In the genomic region with DNA sequence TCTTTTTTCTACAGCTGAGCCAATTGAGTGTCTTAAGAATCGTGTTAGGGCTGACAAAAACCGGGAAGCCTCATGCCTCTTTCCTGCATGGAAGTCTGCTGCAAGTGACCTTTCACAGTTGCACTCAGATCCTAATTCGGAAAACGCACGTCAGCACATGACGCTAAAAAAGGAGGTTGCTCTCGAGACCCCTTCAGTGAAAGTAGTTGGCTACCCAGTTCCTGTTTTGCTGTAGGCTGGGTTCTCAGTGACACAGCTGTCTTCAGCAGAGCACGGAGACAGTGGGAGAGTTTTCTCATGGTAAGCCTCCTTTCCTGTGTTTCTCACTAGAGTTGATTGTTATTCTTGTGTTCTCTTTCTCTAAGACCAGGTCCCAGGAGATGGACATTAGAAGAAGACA, we compare ENCODE assay signal across 9 mouse cellular contexts. TPM values are rescaled to one million over a fixed set of nuclear protein-coding genes. Genes with fewer than 3 reads are reported as not detected.
DNase-seq lines count a peak whose midpoint lies in the region; ATAC-seq and TF ChIP-seq lines count a peak whose summit lies in the region.
"Had no signal": no experiment of that assay in that cellular context is flagged by ENCODE, and none has a peak within 500 bp of the region (broad histone marks: within the 10 kb centered on the region; RNA-seq: fewer than 3 reads in every experiment).

No protein-coding gene starts in this region.

- no peak overlapping the region for H3K4me3 ChIP-seq in small intestine, adult 2 months (ENCODE audit: low read depth, low read length)
- H3K4me3 ChIP-seq in forebrain, postnatal 0 days (ENCODE audit: low read depth, low read length) = no peak overlapping the region

- WGBS in small intestine, adult 2 months = 76% methylated on average over 8 of the region's 8 CpGs
- 65% methylated on average over 8 of the region's 8 CpGs for WGBS in forebrain, postnatal 0 days

- peak; percentile 56 for ATAC-seq in inflammation-experienced regulatory T-cells, adult 6 months
- ATAC-seq in forebrain, postnatal 0 days = no peak
- ATAC-seq: hindbrain, embryonic 16.5 days had no signal

- peak; percentile 17 for DNase-seq in gastrocnemius, adult 18-20 months (ENCODE audit: low spot score)
- no peak for DNase-seq in gastrocnemius, postnatal 10 days
- peak; percentile 61 for DNase-seq in T-cell, adult 2 months (ENCODE audit: low spot score)
- no peak for DNase-seq in forebrain, postnatal 0 days
- DNase-seq in neural tube, embryonic 10.5 days (ENCODE audit: extremely low spot score, low spot score) = no peak
- DNase-seq in urinary bladder, adult 18-20 months (ENCODE audit: low spot score in 2 of 2) = no peak

- no peak for TF ChIP-seq POLR2A in small intestine, adult 2 months (IDR thresholded peaks at IDR 0.05; ENCODE audit: low read depth, low read length)

- H3K4me1 ChIP-seq in small intestine, adult 2 months (ENCODE audit: control insufficient read depth, insufficient read depth, insufficient read length, low read length) = peaks cover 10% of the 10 kb centered on the region; the same call in 1 of the 2 replicates
- H3K4me1 ChIP-seq in forebrain, postnatal 0 days (ENCODE audit: insufficient read depth) = no peaks in the 10 kb centered on the region

- no peaks in the 10 kb centered on the region for H3K9me3 ChIP-seq in forebrain, postnatal 0 days (ENCODE audit: low read length)

- no peak overlapping the region for H3K4me2 ChIP-seq in forebrain, postnatal 0 days (ENCODE audit: low read depth)

- no peaks in the 10 kb centered on the region for H3K27me3 ChIP-seq in small intestine, adult 2 months (ENCODE audit: control insufficient read depth, insufficient read depth, low read length)
- H3K27me3 ChIP-seq in forebrain, postnatal 0 days (ENCODE audit: insufficient read depth, low read length) = no peaks in the 10 kb centered on the region

- no peak for TF ChIP-seq CTCF in small intestine, adult 2 months (IDR thresholded peaks at IDR 0.05; ENCODE audit: extremely low read depth, insufficient read length, insufficient replicate concordance, low read depth, low read length)
- TF ChIP-seq CTCF in forebrain, postnatal 0 days (IDR thresholded peaks at IDR 0.05; ENCODE audit: low read depth) = no peak

- H3K9ac ChIP-seq in forebrain, postnatal 0 days = no peak overlapping the region

- no peaks in the 10 kb centered on the region for H3K36me3 ChIP-seq in small intestine, adult 2 months (ENCODE audit: control insufficient read depth, insufficient read depth, low read length)
- H3K36me3 ChIP-seq in forebrain, postnatal 0 days (ENCODE audit: insufficient read depth) = no peaks in the 10 kb centered on the region

- peak overlapping the region; percentile 47 for H3K27ac ChIP-seq in small intestine, adult 2 months (ENCODE audit: insufficient read depth, low read depth, low read length)
- no peak overlapping the region; the same call in 1 of the 2 replicates for H3K27ac ChIP-seq in forebrain, postnatal 0 days (ENCODE audit: low read depth, low read length)

RNA-seq across cellular contexts. Expression of a gene that starts 9.7 kb away (rescaled TPM):
- 100 to 1,000 TPM; 220 to 252 TPM for total RNA-seq in gastrocnemius, adult 18-20 months (2021)
- 10 to 100 TPM; 72.0 to 72.4 TPM for total RNA-seq in gastrocnemius, postnatal 10 days (2021)
- polyA plus RNA-seq in inflammation-experienced regulatory T-cells, adult 6 months (2017; shearing (Covaris generic)) = 10 to 100 TPM; 53.3 to 61.3 (median 53.8) TPM
- polyA plus RNA-seq in small intestine, adult 2 months (2012; rRNA removed) = 1.6 TPM in 2 replicates
- 79.6 and 97.7 TPM in 2 replicates for total RNA-seq in forebrain, postnatal 0 days (2014; rRNA removed)
- polyA plus RNA-seq in forebrain, postnatal 0 days (2015; fragmentation: Nextera tagmentation; extraction: Ambion mirVana) = 71.5 and 80.1 TPM in 2 replicates

Comparison
In these comparisons a context has a peak if more than half of its experiments do, and no peak if none do; other contexts are left out.
1. DNase-seq: peak in gastrocnemius, adult 18-20 months (single experiment) and T-cell, adult 2 months (single experiment); none in gastrocnemius, postnatal 10 days (single experiment), forebrain, postnatal 0 days (single experiment), neural tube, embryonic 10.5 days (single experiment) and urinary bladder, adult 18-20 months (0 of 2).